Mouse (Mus musculus): ENCODE measurements around the gene AL731706.1.

GRCm38 (mm10) chr2:136854543-136855388 is 36.4 kb downstream of the AL731706.1 start:
- TF ChIP-seq GABPA (IDR thresholded peaks at IDR 0.05; ENCODE audit: insufficient replicate concordance, low read depth, low read length), result no peak
- no peak for TF ChIP-seq POLR2AphosphoS2 (IDR thresholded peaks at IDR 0.05; ENCODE audit: low read depth, low read length)
- no peak for TF ChIP-seq ZNF384 (IDR thresholded peaks at IDR 0.05; ENCODE audit: low read depth, low read length)
- TF ChIP-seq E2F4 (IDR thresholded peaks at IDR 0.05; ENCODE audit: insufficient replicate concordance, low read depth, low read length), result no peak
- TF ChIP-seq CTCF (conservative IDR thresholded peaks at IDR 0.05 in 1 of 2, IDR thresholded peaks at IDR 0.05 in 1 of 2; ENCODE audit: low read depth in 2 of 2, low read length in 2 of 2), result no peak
- TF ChIP-seq JUND (conservative IDR thresholded peaks at IDR 0.05; ENCODE audit: low read depth, low read length), result no peak
- TF ChIP-seq RCOR1 (conservative IDR thresholded peaks at IDR 0.05; ENCODE audit: low read depth, low read length), result no peak
- TF ChIP-seq KAT2A (IDR thresholded peaks at IDR 0.05; ENCODE audit: insufficient replicate concordance, low read length), result no peak
- no peak for TF ChIP-seq NRF1 (IDR thresholded peaks at IDR 0.05; ENCODE audit: low read depth, low read length)
